Mouse (Mus musculus): ENCODE data around the gene Fam169b. TPM values are rescaled to one million over a fixed set of nuclear protein-coding genes. Genes with fewer than 3 reads are reported as not detected.

Gene Fam169b
- total RNA-seq, 2 experiments from 2014 or later: 0.08 TPM; not detected in 1

GRCm38 (mm10) chr7:68246249-68246648 is 27.4 kb upstream of the Fam169b start:
- DNase-seq: no peak
- Histone ChIP-seq H3K27ac (no peak overlapping the region), H3K4me3 (no peak overlapping the region)
- intact Hi-C loops (cut with DNase I): no loop called here
- no peak for TF ChIP-seq CTCF (IDR thresholded peaks at IDR 0.05)

- no peak for TF ChIP-seq CTCF (IDR thresholded peaks at IDR 0.05)
- Histone ChIP-seq H3K4me3 (no peak overlapping the region), H3K27ac (no peak overlapping the region)
- DNase-seq: no peak
- intact Hi-C loops (cut with DNase I): no loop called here
Observed at GRCm38 (mm10) chr7:68250411-68250810, 23.2 kb upstream of the Fam169b start.

GRCm38 (mm10) chr7:68250902-68251301 is 22.7 kb upstream of the Fam169b start:
- Histone ChIP-seq H3K27ac (no peak overlapping the region), H3K4me3 (no peak overlapping the region)
- intact Hi-C loops (cut with DNase I): no loop called here
- DNase-seq: no peak
- no peak for TF ChIP-seq CTCF (IDR thresholded peaks at IDR 0.05)

GRCm38 (mm10) chr7:68257767-68258166 is 15.9 kb upstream of the Fam169b start:
- no peak for DNase-seq
- no peak for TF ChIP-seq CTCF (IDR thresholded peaks at IDR 0.05)
- H3K4me3 ChIP-seq: no peak overlapping the region
- no peak overlapping the region for H3K27ac ChIP-seq
- intact Hi-C loops (cut with DNase I): no loop called here

GRCm38 (mm10) chr7:68258326-68259150 is 15.1 kb upstream of the Fam169b start:
- intact Hi-C loops (cut with DNase I): no loop called here

GRCm38 (mm10) chr7:68259523-68260081 is 14.0 kb upstream of the Fam169b start:
- no peak overlapping the region for H3K27ac ChIP-seq
- intact Hi-C loops (cut with DNase I): loop anchor here (5.0 kb wide), 1 partner anchor 43 kb away; no protein-coding TSS in a partner anchor
- no peak overlapping the region for H3K4me3 ChIP-seq
- DNase-seq: no peak
- TF ChIP-seq CTCF (IDR thresholded peaks at IDR 0.05): no peak

More at GRCm38 (mm10) chr7:68258326-68259150, 15.1 kb upstream of the Fam169b start:
- H3K4me3 ChIP-seq: no peak overlapping the region
- no peak for DNase-seq
- TF ChIP-seq CTCF (IDR thresholded peaks at IDR 0.05): no peak
- H3K27ac ChIP-seq: no peak overlapping the region

GRCm38 (mm10) chr7:68262612-68263200 is 10.9 kb upstream of the Fam169b start:
- Histone ChIP-seq H3K27ac (peak overlapping the region; percentile 8; the same call in 1 of the 2 replicates), H3K4me3 (peak overlapping the region; percentile 77; the same call in 1 of the 2 replicates)
- TF ChIP-seq CTCF (IDR thresholded peaks at IDR 0.05): peak; percentile 14; the same call in 1 of the 2 replicates
- intact Hi-C loops (cut with DNase I): loop anchor here (2.0 to 5.0 kb wide), 2 partner anchors 34 to 40 kb away; no protein-coding TSS in a partner anchor
- DNase-seq: no peak

GRCm38 (mm10) chr7:68263346-68264027 is 10.2 kb upstream of the Fam169b start:
- intact Hi-C loops (cut with DNase I): loop anchor here (2.0 to 5.0 kb wide), 2 partner anchors 35 to 39 kb away; no protein-coding TSS in a partner anchor
- DNase-seq: no peak
- peak overlapping the region; percentile 77 for H3K27ac ChIP-seq
- TF ChIP-seq CTCF (IDR thresholded peaks at IDR 0.05): no peak
- peak overlapping the region; percentile 77 for H3K4me3 ChIP-seq

GRCm38 (mm10) chr7:68264028-68264453 is 9.6 kb upstream of the Fam169b start, which contains the start of gene Pgpep1l:
Pgpep1l (minus strand) TSS chr7:68264233.
- no peak for TF ChIP-seq CTCF (IDR thresholded peaks at IDR 0.05)
- DNase-seq: peak; percentile 71
- peak within 1 kb of the TSS; percentile 77 for H3K27ac ChIP-seq
- intact Hi-C loops (cut with DNase I): loop anchor here (5.0 kb wide), 1 partner anchor 38 kb away; no protein-coding TSS in a partner anchor
- peak within 1 kb of the TSS; percentile 77 for H3K4me3 ChIP-seq

- intact Hi-C loops (cut with DNase I): loop anchor here (5.0 kb wide), 1 partner anchor 38 kb away; no protein-coding TSS in a partner anchor
- no peak for TF ChIP-seq CTCF (IDR thresholded peaks at IDR 0.05)
- Histone ChIP-seq H3K4me3 (peak overlapping the region; percentile 77), H3K27ac (peak overlapping the region; percentile 77)
- DNase-seq: peak; percentile 36
Observed at GRCm38 (mm10) chr7:68264531-68264930, 9.1 kb upstream of the Fam169b start.

GRCm38 (mm10) chr7:68265391-68265790 is 8.2 kb upstream of the Fam169b start:
- TF ChIP-seq CTCF (IDR thresholded peaks at IDR 0.05): no peak
- no peak overlapping the region for H3K4me3 ChIP-seq
- intact Hi-C loops (cut with DNase I): no loop called here
- H3K27ac ChIP-seq: no peak overlapping the region
- DNase-seq: no peak

GRCm38 (mm10) chr7:68266691-68267090 is 6.9 kb upstream of the Fam169b start:
- intact Hi-C loops (cut with DNase I): no loop called here
- no peak for TF ChIP-seq CTCF (IDR thresholded peaks at IDR 0.05)
- H3K27ac ChIP-seq: peak overlapping the region; percentile 13; the same call in 1 of the 2 replicates
- no peak overlapping the region for H3K4me3 ChIP-seq
- DNase-seq: no peak

Measured in gastrocnemius, adult 2 months (tissue).